ENCODE assay signal across 14 mouse cellular contexts in genomic region chr13:20211780-20212179, GRCm38 (mm10).
"Had no signal": no experiment of that assay in that cellular context is flagged by ENCODE, and none has a peak within 500 bp of the region (broad histone marks: within the 10 kb centered on the region; RNA-seq: fewer than 3 reads in every experiment).

No protein-coding gene starts in this region.

- H3K4me3 ChIP-seq: intestine, embryonic 15.5 days; kidney, embryonic 15.5 days; limb, embryonic 13.5 days; megakaryocyte, embryonic 14.5 days; neural tube, embryonic 12.5 days; stomach, embryonic 15.5 days had no signal

- H3K9me3 ChIP-seq: intestine, embryonic 15.5 days; kidney, embryonic 15.5 days; limb, embryonic 13.5 days; megakaryocyte, embryonic 14.5 days; neural tube, embryonic 12.5 days; stomach, embryonic 15.5 days had no signal

- ATAC-seq: intestine, embryonic 15.5 days had no signal

- H3K27ac ChIP-seq: intestine, embryonic 15.5 days; kidney, embryonic 15.5 days; limb, embryonic 13.5 days; liver, embryonic 14.5 days; macrophage; neural tube, embryonic 12.5 days; stomach, embryonic 15.5 days had no signal

- H3K9ac ChIP-seq: intestine, embryonic 15.5 days; kidney, embryonic 15.5 days; limb, embryonic 13.5 days; liver, embryonic 14.5 days; neural tube, embryonic 12.5 days; stomach, embryonic 15.5 days had no signal

- H3K4me2 ChIP-seq: intestine, embryonic 15.5 days; kidney, embryonic 15.5 days; limb, embryonic 13.5 days; neural tube, embryonic 12.5 days; stomach, embryonic 15.5 days had no signal

- H3K27me3 ChIP-seq: intestine, embryonic 15.5 days; kidney, embryonic 15.5 days; limb, embryonic 13.5 days; megakaryocyte, embryonic 14.5 days; neural tube, embryonic 12.5 days; stomach, embryonic 15.5 days had no signal

- H3K36me3 ChIP-seq: intestine, embryonic 15.5 days; kidney, embryonic 15.5 days; limb, embryonic 13.5 days; neural tube, embryonic 12.5 days; stomach, embryonic 15.5 days had no signal

- H3K4me1 ChIP-seq: kidney, embryonic 15.5 days; neural tube, embryonic 12.5 days; stomach, embryonic 15.5 days had no signal

- DNase-seq: kidney, adult 2 months; kidney, postnatal 14 days; left cerebral cortex, postnatal 4 days; midbrain, embryonic 14.5 days; thymus, adult 2 months; thymus, postnatal 25 days had no signal
